Mouse (Mus musculus): Measurements from ENCODE around the gene 4930470P17Rik. TPM values are rescaled to one million over a fixed set of nuclear protein-coding genes. Genes with fewer than 3 reads are reported as not detected.

4930470P17Rik gene
- total RNA-seq, 2 experiments from 2014 or later, result not detected

Other genes with a start within 250 kb of the 4930470P17Rik start
- 0.81 and 1.2 TPM in 2 replicates for gene Bcas1, start 174.2 kb downstream of the 4930470P17Rik start, total RNA-seq (2015)
- gene Bcas1, start 174.2 kb downstream of the 4930470P17Rik start, total RNA-seq (2017), result 1.1 and 1.9 TPM in 2 replicates
- gene Pfdn4, start 105.6 kb downstream of the 4930470P17Rik start, total RNA-seq (2015), result 56.2 and 65.0 TPM in 2 replicates
- 78.6 and 104 TPM in 2 replicates for gene Pfdn4, start 105.6 kb downstream of the 4930470P17Rik start, total RNA-seq (2017)
- gene Cyp24a1, start 104.9 kb downstream of the 4930470P17Rik start, total RNA-seq (2015), result not detected in 2 replicates
- not detected in 2 replicates for gene Cyp24a1, start 104.9 kb downstream of the 4930470P17Rik start, total RNA-seq (2017)
- gene Dok5, start 129.8 kb upstream of the 4930470P17Rik start, total RNA-seq (2015), result 0.25 TPM in 1 of 2 replicates, not detected in the other
- not detected in 2 replicates for gene Dok5, start 129.8 kb upstream of the 4930470P17Rik start, total RNA-seq (2017)